Mouse (Mus musculus) limb, embryonic 14.5 days (tissue): ENCODE results near the gene Fstl4. TPM values are rescaled to one million over a fixed set of nuclear protein-coding genes. Genes with fewer than 3 reads are reported as not detected.

Experiments used
- ATAC-seq: fragments of 200-750 bp; cut with Nextera tagmentation; 2 replicates; pipeline ENCODE4 v1.8.0; 2017; ENCODE audit warnings: low read depth, moderate number of reproducible peaks, moderate TSS enrichment; ENCODE audit not compliant: low FRiP score
- DNase-seq: peaks from one replicate; pipeline ENCODE4 v3.0.0-alpha.2; 2015; ENCODE audit warnings: low spot score
- H3K27ac ChIP-seq: fragments of 300-500 bp; sonication (generic); replicated peaks from 2 replicates; pipeline ENCODE4 v1.5.1; 2014; ENCODE audit warnings: low read depth, mild to moderate bottlenecking, low read length, moderate library complexity, mixed read lengths
- H3K27me3 ChIP-seq: fragments of 300-500 bp; sonication (generic); 2 replicates; pipeline ENCODE4 v1.6.1; 2014; ENCODE audit warnings: low read length, mixed read lengths; ENCODE audit not compliant: control insufficient read depth, insufficient read depth
- H3K36me3 ChIP-seq: fragments of 300-500 bp; sonication (generic); 2 replicates; pipeline ENCODE4 v1.6.1; 2014; ENCODE audit warnings: mild to moderate bottlenecking, low read length, moderate library complexity, mixed read lengths; ENCODE audit not compliant: control insufficient read depth, insufficient read depth
- H3K4me1 ChIP-seq: fragments of 300-500 bp; sonication (generic); 2 replicates; pipeline ENCODE4 v1.6.1; 2014; ENCODE audit warnings: antibody characterized with exemption, low read length, mixed read lengths; ENCODE audit not compliant: control insufficient read depth, insufficient read depth
- H3K4me2 ChIP-seq: fragments of 300-500 bp; sonication (generic); replicated peaks from 2 replicates; pipeline ENCODE4 v1.6.1; 2014; ENCODE audit warnings: low read depth, mild to moderate bottlenecking, low read length, moderate library complexity; ENCODE audit not compliant: severe bottlenecking
- H3K4me3 ChIP-seq: fragments of 300-500 bp; sonication (generic); replicated peaks from 2 replicates; pipeline ENCODE4 v1.5.1; 2014; ENCODE audit warnings: low read length
- H3K9ac ChIP-seq: fragments of 300-500 bp; sonication (generic); 2 replicates; pipeline ENCODE4 v1.6.1; 2014; ENCODE audit warnings: mild to moderate bottlenecking, low read depth, low read length, moderate library complexity; ENCODE audit not compliant: severe bottlenecking
- H3K9me3 ChIP-seq: fragments of 300-500 bp; sonication (generic); 2 replicates; pipeline ENCODE4 v1.6.1; 2016; ENCODE audit warnings: low read length; ENCODE audit not compliant: control insufficient read depth
- POLR2A ChIP-seq: fragments of 200-500 bp; IDR thresholded peaks from 2 replicates; pipeline ENCODE4 v1.8.0; 2012; ENCODE audit warnings: inconsistent platforms, mild to moderate bottlenecking, moderate library complexity, borderline replicate concordance; ENCODE audit not compliant: insufficient read depth, insufficient read length; ENCODE audit errors: extremely low read depth
- WGBS: fragments of 180-500 bp; shearing (Covaris S2); extraction: QIAGEN DNeasy Blood & Tissue Kit; methylation state at CpG from one replicate; pipeline ENCODE4 v1.1.7; 2014; 5-methylcytosine and 5-hydroxymethylcytosine counted together
- polyA plus RNA-seq, 2 experiments: library from polyadenylated mRNA; depleted of rRNA in 1 of 2; stranded (reverse) in 1 of 2; unstranded in 1 of 2; fragments of >200 nt; fragmentation: Nextera tagmentation in 1 of 2; extraction: Ambion mirVana in 1 of 2; gene quantifications; 2 replicates each; pipeline versions ENCODE4 v1.2.1 to v1.2.3; 2012 to 2014

Fstl4 gene
- polyA plus RNA-seq, 2 experiments: 0.97 to 2.3 TPM

GRCm38 (mm10) chr11:53132406-53133035, 368.1 kb downstream of the Fstl4 start:
- Histone ChIP-seq H3K9me3 (no peaks in the 10 kb centered on the region), H3K4me1 (no peaks in the 10 kb centered on the region), H3K27me3 (no peaks in the 10 kb centered on the region), H3K4me3 (no peak overlapping the region), H3K27ac (no peak overlapping the region), H3K36me3 (no peaks in the 10 kb centered on the region), H3K9ac (no peak overlapping the region), H3K4me2 (no peak overlapping the region)
- no peak for TF ChIP-seq POLR2A
- DNase-seq (no peak), ATAC-seq (no peak)
- WGBS: 52% methylated on average over 23 of the region's 23 CpGs

DNA sequence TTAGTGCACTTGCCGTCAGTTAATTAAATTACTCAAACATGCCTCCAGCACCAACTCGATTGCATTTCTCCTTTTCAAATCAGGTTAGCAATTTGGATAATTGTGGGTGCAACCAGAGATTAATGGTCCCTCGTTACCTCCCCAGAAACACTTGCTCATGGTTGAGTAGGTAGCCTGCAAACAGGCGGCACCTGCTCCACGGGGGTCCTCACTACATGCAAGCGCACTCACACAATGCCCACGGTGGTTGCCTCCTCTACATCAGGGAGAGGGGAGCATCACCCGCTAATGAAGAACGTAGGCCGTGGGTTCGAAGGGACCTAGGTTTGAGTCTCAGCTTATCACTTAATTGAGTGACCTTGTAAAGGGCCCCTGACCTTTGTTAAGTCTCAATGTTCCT, 371.9 kb downstream of the Fstl4 start:
- 68% methylated on average over 11 of the region's 11 CpGs for WGBS
- H3K27ac ChIP-seq: no peak overlapping the region
- no peaks in the 10 kb centered on the region for H3K9me3 ChIP-seq
- H3K4me1 ChIP-seq: no peaks in the 10 kb centered on the region
- H3K36me3 ChIP-seq: no peaks in the 10 kb centered on the region
- H3K4me3 ChIP-seq: no peak overlapping the region
- no peaks in the 10 kb centered on the region for H3K27me3 ChIP-seq
- H3K9ac ChIP-seq: no peak overlapping the region
- ATAC-seq (no peak), DNase-seq (no peak)
- H3K4me2 ChIP-seq: no peak overlapping the region
- no peak for TF ChIP-seq POLR2A

- Histone ChIP-seq H3K27ac (no peak overlapping the region), H3K4me2 (no peak overlapping the region), H3K36me3 (no peaks in the 10 kb centered on the region), H3K9me3 (no peaks in the 10 kb centered on the region), H3K4me3 (no peak overlapping the region), H3K4me1 (no peaks in the 10 kb centered on the region), H3K27me3 (no peaks in the 10 kb centered on the region), H3K9ac (no peak overlapping the region)
- ATAC-seq: no peak
- TF ChIP-seq POLR2A: no peak
- WGBS: 77% methylated on average over 8 of the region's 8 CpGs
- DNase-seq: no peak
Observed at GRCm38 (mm10) chr11:53137381-53137780, 372.9 kb downstream of the Fstl4 start.

DNA sequence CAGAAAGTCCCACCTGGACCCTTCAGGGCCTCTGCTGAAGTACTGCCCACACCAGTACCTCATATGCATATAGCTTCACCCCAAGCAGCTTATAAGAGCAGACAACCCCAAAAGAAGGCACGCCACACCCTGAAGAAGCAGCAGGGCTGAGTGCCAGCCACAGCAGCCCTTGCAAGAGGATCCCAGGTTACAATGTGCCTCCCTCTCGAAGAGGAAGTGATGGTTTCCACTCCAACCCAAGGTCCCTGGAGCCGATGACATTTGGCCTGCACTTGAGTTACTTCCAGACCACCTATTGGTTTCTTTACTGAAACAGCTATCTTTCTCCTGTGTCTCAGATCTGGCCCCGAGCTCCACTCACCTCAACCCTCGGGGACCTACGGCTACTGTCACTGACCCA, 373.8 kb downstream of the Fstl4 start:
- DNase-seq (no peak), ATAC-seq (no peak)
- Histone ChIP-seq H3K4me3 (no peak overlapping the region), H3K27me3 (no peaks in the 10 kb centered on the region), H3K4me1 (no peaks in the 10 kb centered on the region), H3K9ac (no peak overlapping the region), H3K9me3 (no peaks in the 10 kb centered on the region), H3K4me2 (no peak overlapping the region), H3K27ac (no peak overlapping the region), H3K36me3 (no peaks in the 10 kb centered on the region)
- WGBS: 85% methylated on average over 6 of the region's 6 CpGs
- TF ChIP-seq POLR2A: no peak

DNA sequence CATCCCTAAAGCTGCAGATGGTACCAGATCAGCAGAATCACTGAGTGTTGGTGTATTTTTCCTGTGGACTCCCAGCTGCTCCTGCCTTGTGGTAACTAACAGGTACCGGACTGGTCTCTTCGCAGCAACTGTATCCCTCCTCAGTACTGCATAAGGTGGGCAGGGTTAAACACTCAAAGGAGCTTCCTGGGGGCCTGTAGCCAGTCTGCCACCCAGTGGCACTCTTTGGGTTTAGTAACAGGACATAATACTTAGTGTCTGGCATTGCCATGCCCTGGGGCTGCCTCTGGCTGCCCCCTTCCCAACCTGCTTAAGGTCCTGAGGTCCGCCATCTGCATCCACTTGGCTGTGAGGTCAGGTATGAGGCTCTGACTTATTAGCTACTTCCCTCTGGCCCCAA, 375.2 kb downstream of the Fstl4 start:
- Histone ChIP-seq H3K27ac (no peak overlapping the region), H3K4me3 (no peak overlapping the region), H3K27me3 (no peaks in the 10 kb centered on the region), H3K36me3 (no peaks in the 10 kb centered on the region), H3K4me1 (no peaks in the 10 kb centered on the region), H3K4me2 (no peak overlapping the region), H3K9me3 (no peaks in the 10 kb centered on the region), H3K9ac (no peak overlapping the region)
- no peak for ATAC-seq
- TF ChIP-seq POLR2A: no peak
- 67% methylated on average over 3 of the region's 3 CpGs for WGBS
- no peak for DNase-seq

- Histone ChIP-seq H3K4me2 (no peak overlapping the region), H3K9me3 (no peaks in the 10 kb centered on the region), H3K4me1 (no peaks in the 10 kb centered on the region), H3K4me3 (no peak overlapping the region), H3K27ac (no peak overlapping the region), H3K36me3 (no peaks in the 10 kb centered on the region), H3K9ac (no peak overlapping the region), H3K27me3 (no peaks in the 10 kb centered on the region)
- ATAC-seq (no peak), DNase-seq (no peak)
- no peak for TF ChIP-seq POLR2A
- 86% methylated on average over 8 of the region's 8 CpGs for WGBS
Observed at GRCm38 (mm10) chr11:53140196-53140595, 375.8 kb downstream of the Fstl4 start.
